Mouse (Mus musculus) embryonic stem cell, embryonic (primary cell): ENCODE results near the gene Enam.

Experiments used
- CTCF ChIA-PET, 4 experiments: fragments of 300-600 bp in 2 of 4; fragments of 350-600 bp in 2 of 4; sonication (Branson Sonifier 250); formaldehyde crosslinking; loops; one replicate each; lab custom pipeline; 2022; ENCODE audit warnings: inconsistent platforms in 2 of 4; lab: Charles Lee
- POLR2A ChIA-PET, 4 experiments: fragments of 300-600 bp in 2 of 4; fragments of 350-600 bp in 2 of 4; sonication (Branson Sonifier 250); formaldehyde crosslinking; loops; one replicate each; lab custom pipeline; 2022; ENCODE audit warnings: antibody characterized with exemption in 4 of 4, inconsistent platforms in 1 of 4; lab: Charles Lee

Gene Enam

DNA sequence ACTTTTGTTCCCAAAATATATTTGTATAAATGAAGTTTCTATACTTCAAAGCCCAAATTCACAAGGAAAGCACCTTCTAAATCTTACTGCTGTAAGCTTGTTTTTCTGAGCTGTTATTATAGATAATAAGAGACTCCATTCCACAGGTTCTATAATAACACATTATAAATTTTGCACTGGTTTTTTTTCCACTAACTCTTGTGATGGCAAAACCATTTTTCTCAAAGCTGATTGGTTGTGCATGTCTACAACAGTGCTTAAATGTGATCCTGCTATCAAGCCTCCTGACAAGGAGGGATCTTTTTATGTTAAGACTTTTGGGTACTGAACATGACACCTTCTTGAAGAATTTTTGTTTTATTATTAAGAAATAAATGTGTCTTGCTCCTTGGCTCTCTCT is at the start of gene Enam:
Gene Enam (plus strand): TSS at position 301 of the 400 bp plus-strand sequence.
- ChIA-PET CTCF (no interaction called here), POLR2A (no interaction called here)

DNA sequence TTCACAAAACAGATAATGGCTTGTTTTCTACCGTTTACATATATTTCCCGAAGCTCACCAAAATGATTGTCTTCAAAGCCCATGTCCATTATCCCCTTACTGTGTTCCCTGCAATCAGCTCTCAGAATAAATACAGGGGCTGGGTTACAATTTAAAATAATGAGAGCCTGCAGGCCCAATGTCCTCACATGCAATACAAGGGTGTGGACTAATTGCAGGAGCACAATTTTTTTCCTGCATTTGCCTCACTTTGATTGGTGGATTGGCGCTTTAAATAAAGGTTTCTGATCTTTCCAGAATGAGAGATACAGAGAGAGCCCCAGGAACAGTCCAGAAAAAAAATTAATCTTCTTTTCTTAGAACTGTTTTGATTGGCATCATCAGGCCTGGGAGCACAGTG is 32.1 kb upstream of the Enam start, which contains the start of gene Ambn:
Gene Ambn (plus strand): TSS at position 301 of the 400 bp plus-strand sequence.
- ChIA-PET CTCF (no interaction called here), POLR2A (no interaction called here)

DNA sequence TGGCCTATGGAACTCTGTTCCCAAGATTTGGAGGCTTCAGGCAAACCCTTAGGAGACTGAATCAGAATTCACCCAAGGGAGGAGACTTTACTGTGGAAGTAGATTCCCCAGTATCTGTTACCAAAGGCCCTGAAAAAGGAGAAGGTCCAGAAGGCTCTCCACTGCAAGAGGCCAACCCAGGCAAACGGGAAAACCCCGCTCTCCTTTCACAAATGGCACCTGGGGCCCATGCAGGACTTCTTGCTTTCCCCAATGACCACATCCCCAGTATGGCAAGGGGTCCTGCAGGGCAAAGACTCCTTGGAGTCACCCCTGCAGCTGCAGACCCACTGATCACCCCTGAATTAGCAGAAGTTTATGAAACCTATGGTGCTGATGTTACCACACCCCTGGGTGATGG is 20.3 kb upstream of the Enam start:
- ChIA-PET POLR2A (no interaction called here), CTCF (no interaction called here)

DNA sequence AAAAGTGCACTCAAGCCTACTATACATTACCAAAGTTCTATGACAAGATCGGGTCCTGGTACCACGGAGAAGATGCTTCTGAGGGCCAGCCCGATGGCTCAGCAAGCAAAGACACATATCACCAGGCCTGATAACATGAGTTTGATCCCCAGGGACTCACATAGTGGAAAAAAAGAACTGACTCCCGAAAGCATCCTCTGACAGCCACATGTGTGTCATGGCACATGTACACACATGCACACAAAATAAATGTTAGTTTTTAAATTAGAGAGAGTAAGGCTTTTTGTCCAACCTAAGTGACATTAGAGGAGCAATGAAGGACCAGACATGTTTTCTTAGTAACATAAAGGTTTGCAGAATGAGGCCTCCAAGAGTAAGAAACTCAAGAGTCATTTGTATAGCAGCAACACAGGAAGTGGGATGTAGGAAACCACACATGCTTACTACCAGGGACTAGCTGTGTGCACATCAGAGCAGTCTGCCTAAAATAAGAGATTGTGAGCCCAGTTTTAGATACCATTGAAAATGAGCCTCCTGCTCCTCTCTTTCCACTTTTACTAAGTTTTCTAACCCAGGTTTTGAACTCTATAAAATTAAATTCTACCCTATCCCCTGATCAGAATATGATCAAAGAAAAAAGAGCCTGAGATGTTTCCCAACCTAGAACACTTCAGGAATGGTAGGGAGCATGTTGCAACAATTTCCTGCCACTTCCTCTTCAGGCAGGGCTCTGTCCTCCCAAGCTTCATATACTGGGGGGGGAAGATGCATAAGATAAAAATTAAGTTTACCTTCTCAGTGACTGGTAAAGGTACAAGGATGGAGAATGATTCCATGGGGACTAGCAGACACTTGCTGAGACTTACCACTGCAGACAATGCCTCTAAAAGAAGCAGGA is 18.7 kb upstream of the Enam start:
- ChIA-PET CTCF (no interaction called here), POLR2A (no interaction called here)

DNA sequence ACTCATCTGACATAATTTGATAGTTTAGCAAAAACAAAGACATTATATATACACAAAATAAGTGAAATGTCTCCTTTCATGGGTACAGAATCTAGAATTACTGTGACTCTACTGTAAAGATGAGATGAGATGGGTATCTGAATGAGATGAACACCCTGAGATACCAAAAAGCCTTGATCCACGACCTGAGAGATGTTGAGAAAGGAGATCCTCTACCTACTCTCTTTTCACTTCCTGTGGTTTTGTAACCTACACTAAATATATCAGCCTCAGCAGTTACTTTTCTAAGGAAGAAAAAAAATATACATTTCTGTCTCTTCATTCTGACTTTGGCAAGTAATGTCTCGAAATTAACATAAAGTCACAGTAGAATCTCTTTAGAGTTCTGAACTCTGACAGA is 1.2 kb downstream of the Enam start:
- ChIA-PET CTCF (no interaction called here), POLR2A (no interaction called here)

GRCm38 (mm10) chr5:88491111-88491510 is 3.3 kb downstream of the Enam start:
- ChIA-PET CTCF (no interaction called here), POLR2A (no interaction called here)

- POLR2A ChIA-PET: no interaction called here
- CTCF ChIA-PET: no interaction called here
Observed at GRCm38 (mm10) chr5:88499781-88500180, 12.0 kb downstream of the Enam start.

- ChIA-PET CTCF (no interaction called here), POLR2A (interaction anchor here in 1 of 4 experiments (0.7 kb wide), 1 partner anchor 181 kb away, joined by 4 read pairs; no protein-coding TSS in a partner anchor)
Observed at GRCm38 (mm10) chr5:88508555-88508954, 20.8 kb downstream of the Enam start.

DNA sequence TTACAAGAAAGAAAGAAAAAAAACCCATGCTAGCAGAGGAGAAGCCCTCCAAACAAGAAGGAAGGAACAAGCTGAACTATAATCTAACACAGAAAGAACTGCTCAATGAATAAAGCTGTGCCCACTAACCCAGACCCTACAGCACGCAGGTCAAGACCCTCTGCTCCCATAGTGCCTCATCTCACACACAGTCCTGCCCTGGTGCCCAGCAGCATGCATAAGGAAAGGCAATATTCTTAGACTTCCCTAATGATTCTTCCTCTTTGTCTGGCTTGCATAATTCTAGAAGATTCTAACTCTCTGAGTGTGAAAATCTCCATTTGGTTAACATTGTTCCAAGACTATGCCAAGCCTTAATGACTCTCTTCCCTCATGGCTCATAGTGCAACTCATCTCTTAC is 21.2 kb downstream of the Enam start:
- ChIA-PET POLR2A (no interaction called here), CTCF (no interaction called here)

GRCm38 (mm10) chr5:88519232-88519631 is 31.5 kb downstream of the Enam start:
- POLR2A ChIA-PET: no interaction called here
- CTCF ChIA-PET: interaction anchor here in 3 of 4 experiments (0.7 to 1.7 kb wide), 5 partner anchors 35 to 670 kb away, joined by 3 to 8 read pairs (median 4); partner anchors contain the start of gene Utp3 (in 1 of the 3)

DNA sequence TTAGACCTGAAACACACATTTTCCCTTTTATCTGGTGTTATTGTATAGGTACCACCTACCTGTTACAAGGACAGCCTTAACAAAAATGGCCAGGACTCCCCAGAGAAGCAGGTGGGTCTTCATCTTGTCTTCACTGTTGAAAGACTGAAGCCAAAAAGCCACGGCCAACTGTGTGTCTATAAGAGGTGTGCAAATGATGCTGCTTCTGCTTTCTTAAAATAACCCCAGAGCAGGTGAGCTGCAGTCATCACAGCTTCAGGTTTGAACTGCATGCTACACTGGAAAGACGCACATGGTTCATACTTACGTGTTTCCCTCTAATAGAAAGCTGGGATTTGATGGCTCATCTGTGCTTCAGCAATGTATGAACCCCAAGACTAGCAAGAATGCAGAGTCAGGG is 39.9 kb downstream of the Enam start, which contains the start of gene Jchain:
Gene Jchain (minus strand): TSS at position 235 of the 400 bp plus-strand sequence.
- ChIA-PET CTCF (no interaction called here), POLR2A (no interaction called here)

GRCm38 (mm10) chr5:88530908-88531307 is 43.1 kb downstream of the Enam start:
- CTCF ChIA-PET: interaction anchor here in 1 of 4 experiments (0.7 kb wide), 2 partner anchors 10 to 12 kb away, joined by 3 read pairs; no protein-coding TSS in a partner anchor
- POLR2A ChIA-PET: no interaction called here

GRCm38 (mm10) chr5:88534697-88535096 is 46.9 kb downstream of the Enam start:
- POLR2A ChIA-PET: interaction anchor here in 1 of 4 experiments (1.0 kb wide), 1 partner anchor 19 kb away, joined by 3 read pairs; no protein-coding TSS in a partner anchor

GRCm38 (mm10) chr5:88540845-88541244 is 53.1 kb downstream of the Enam start:
- POLR2A ChIA-PET: no interaction called here
- CTCF ChIA-PET: no interaction called here

More at GRCm38 (mm10) chr5:88534697-88535096, 46.9 kb downstream of the Enam start:
- CTCF ChIA-PET: no interaction called here

GRCm38 (mm10) chr5:88542651-88543282 is 55.0 kb downstream of the Enam start:
- CTCF ChIA-PET: interaction anchor here in 3 of 4 experiments (0.6 to 1.6 kb wide), 5 partner anchors 10 to 70 kb away, joined by 3 to 6 read pairs (median 3); partner anchors contain the start of gene Utp3 (in 2 of the 3)
- POLR2A ChIA-PET: interaction anchor here in 2 of 4 experiments (1.0 to 1.4 kb wide), 2 partner anchors 11 to 22 kb away, joined by 3 to 7 read pairs; partner anchors contain the start of genes Rufy3 (in 1 of the 2) and Utp3 (in 1 of the 2)

GRCm38 (mm10) chr5:88544411-88544810 is 56.6 kb downstream of the Enam start:
- POLR2A ChIA-PET: interaction anchor here in 2 of 4 experiments (1.2 to 2.5 kb wide), 5 partner anchors 9 to 220 kb away, joined by 3 to 21 read pairs (median 7); partner anchors contain the start of genes Utp3 (in 2 of the 2) and Dck (in 1 of the 2)

GRCm38 (mm10) chr5:88545536-88545935 is 57.8 kb downstream of the Enam start:
- CTCF ChIA-PET: interaction anchor here in 3 of 4 experiments (1.0 to 1.6 kb wide), 3 partner anchors 8 to 9 kb away, joined by 3 to 8 read pairs (median 6); partner anchors contain the start of gene Utp3 (in 3 of the 3)
- POLR2A ChIA-PET: interaction anchor here in 3 of 4 experiments (0.6 to 2.5 kb wide), 19 partner anchors 8 to 1047 kb away, joined by 3 to 21 read pairs (median 3); partner anchors contain the start of genes Utp3 (in 3 of the 3), Dck (in 2 of the 3) and Mob1b (in 1 of the 3)

More at GRCm38 (mm10) chr5:88544411-88544810, 56.6 kb downstream of the Enam start:
- CTCF ChIA-PET: interaction anchor here in 3 of 4 experiments (1.0 to 1.6 kb wide), 3 partner anchors 9 to 10 kb away, joined by 3 to 8 read pairs (median 6); partner anchors contain the start of gene Utp3 (in 3 of the 3)

DNA sequence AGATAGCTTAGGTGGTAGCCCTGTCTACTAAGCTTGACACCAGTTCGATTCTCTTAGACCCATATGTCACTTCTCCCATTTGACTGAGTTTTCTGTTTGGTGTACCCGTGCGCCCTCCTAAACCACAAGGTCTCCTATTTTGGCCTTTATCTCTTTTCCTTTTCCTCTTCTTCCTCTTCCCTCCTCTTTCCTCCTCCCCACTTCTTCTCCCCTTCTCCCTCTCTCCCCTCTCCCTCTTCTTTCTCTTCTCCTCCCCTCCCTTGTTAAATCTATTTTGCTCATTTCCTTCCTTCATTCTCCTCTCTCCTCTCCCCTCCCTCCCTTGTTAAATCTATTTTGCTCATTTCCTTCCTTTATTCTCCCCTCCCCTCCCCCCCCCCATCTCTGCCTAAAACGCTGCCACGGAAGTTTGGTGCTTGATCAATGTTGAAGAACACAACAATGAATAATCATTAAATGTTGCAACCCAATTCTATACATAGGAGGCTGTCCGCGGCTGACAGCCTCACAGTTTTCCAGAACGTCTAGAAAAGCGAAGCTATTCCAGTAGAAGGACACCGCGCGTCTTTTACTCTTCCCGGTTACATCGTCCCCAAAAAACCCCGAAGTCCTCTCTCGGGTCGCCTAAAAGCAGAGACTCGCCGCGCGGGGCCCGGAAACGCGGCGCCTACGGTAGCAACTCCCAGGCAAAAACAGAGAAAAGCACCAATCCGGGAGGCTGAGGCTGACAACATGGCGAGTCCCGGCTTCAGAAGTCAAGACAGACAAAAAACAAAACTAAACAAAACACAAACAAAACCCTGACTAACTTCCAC is 65.7 kb downstream of the Enam start:
- ChIA-PET CTCF (interaction anchor here in 3 of 4 experiments (0.6 to 2.0 kb wide), 12 partner anchors 8 to 211 kb away, joined by 3 to 9 read pairs (median 5); partner anchors contain the start of genes Dck (in 1 of the 3) and Rufy3 (in 1 of the 3)), POLR2A (interaction anchor here in 3 of 4 experiments (0.5 to 7.5 kb wide), 35 partner anchors 8 to 929 kb away, joined by 3 to 88 read pairs (median 5); partner anchors contain the start of genes Dck (in 3 of the 3), Rufy3 (in 3 of the 3), Grsf1 (in 1 of the 3) and Mob1b (in 1 of the 3))
